Mouse (Mus musculus) forebrain, embryonic 12.5 days (tissue): Measurements from ENCODE around the gene Anxa3. TPM values are rescaled to one million over a fixed set of nuclear protein-coding genes. Genes with fewer than 3 reads are reported as not detected.

Experiments
- ATAC-seq: fragments of 200-750 bp; cut with Nextera tagmentation; 2 replicates; pipeline ENCODE4 v1.8.0; 2017; ENCODE audit warnings: moderate TSS enrichment; ENCODE audit not compliant: low FRiP score
- H3K27ac ChIP-seq: fragments of 300-500 bp; sonication (generic); 2 replicates; pipeline ENCODE4 v1.5.1; 2016; ENCODE audit warnings: mild to moderate bottlenecking
- H3K27me3 ChIP-seq: fragments of 300-500 bp; sonication (generic); 2 replicates; pipeline ENCODE4 v1.6.1; 2016; ENCODE audit warnings: mild to moderate bottlenecking
- H3K36me3 ChIP-seq: fragments of 300-500 bp; sonication (generic); replicated peaks from 2 replicates; pipeline ENCODE4 v1.6.1; 2016; ENCODE audit warnings: mild to moderate bottlenecking
- H3K4me1 ChIP-seq: fragments of 300-500 bp; sonication (generic); 2 replicates; pipeline ENCODE4 v1.6.1; 2016
- H3K4me2 ChIP-seq: fragments of 300-500 bp; sonication (generic); 2 replicates; pipeline ENCODE4 v1.6.1; 2016; ENCODE audit warnings: mild to moderate bottlenecking, moderate library complexity
- H3K4me3 ChIP-seq: fragments of 300-500 bp; sonication (generic); replicated peaks from 2 replicates; pipeline ENCODE4 v1.5.1; 2016; ENCODE audit warnings: mild to moderate bottlenecking
- H3K9ac ChIP-seq: fragments of 300-500 bp; sonication (generic); 2 replicates; pipeline ENCODE4 v1.6.1; 2016; ENCODE audit warnings: mild to moderate bottlenecking
- H3K9me3 ChIP-seq: fragments of 300-500 bp; sonication (generic); 2 replicates; pipeline ENCODE4 v1.6.1; 2016
- WGBS: fragments of 180-500 bp; shearing (Covaris S2); methylation state at CpG from one replicate; pipeline ENCODE4 v1.1.7; 2016; 5-methylcytosine and 5-hydroxymethylcytosine counted together
- polyA plus RNA-seq: library from polyadenylated mRNA; unstranded; fragments of >200 nt; fragmentation: Nextera tagmentation; extraction: Ambion mirVana; gene quantifications from 2 replicates; pipeline ENCODE4 v1.2.1, GENCODE M21; 2016

The Anxa3 gene
- polyA plus RNA-seq, 1 experiment from 2014 or later = 26.6 TPM

- Histone ChIP-seq H3K9ac (no peak overlapping the region), H3K36me3 (no peaks in the 10 kb centered on the region), H3K27ac (no peak overlapping the region), H3K9me3 (no peaks in the 10 kb centered on the region), H3K4me1 (no peaks in the 10 kb centered on the region), H3K4me2 (no peak overlapping the region), H3K27me3 (no peaks in the 10 kb centered on the region), H3K4me3 (no peak overlapping the region)
- WGBS = 79% methylated on average over 5 of the region's 5 CpGs
- ATAC-seq = no peak
Observed at GRCm38 (mm10) chr5:96890367-96890766, 97.2 kb downstream of the Anxa3 start.

Other genes with a start within 250 kb of the Anxa3 start
- gene Bmp2k, start 204.3 kb downstream of the Anxa3 start, polyA plus RNA-seq = 9.2 TPM in 2 replicates